Mouse (Mus musculus): ENCODE results near the gene Mark3.

GRCm38 (mm10) chr12:111686390-111686789, 112.1 kb downstream of the Mark3 start:
- TF ChIP-seq CTCF (IDR thresholded peaks at IDR 0.05; ENCODE audit: borderline replicate concordance, insufficient read depth, low read length): no peak
- TF ChIP-seq POLR2A (IDR thresholded peaks at IDR 0.05; ENCODE audit: low read depth, low read length): no peak

Data from embryonic fibroblast, embryonic 13.5 days (primary cell).